Mouse (Mus musculus) liver, embryonic 14.5 days (tissue): ENCODE measurements at regions not wholly inside any gene's neighbourhood (a gene's known extent, or its start where the extent isn't known, plus 50 kb on each side); places are given as distances from the start of the nearest gene placed in this dataset.

Experiments used
- ATAC-seq: fragments of 200-750 bp; cut with Nextera tagmentation; 2 replicates; pipeline ENCODE4 v1.8.0; 2017; ENCODE audit warnings: moderate number of reproducible peaks, mild to moderate bottlenecking, moderate library complexity; ENCODE audit not compliant: insufficient read depth
- DNase-seq, 3 experiments: peaks; one replicate each; pipeline ENCODE4 v3.0.0-alpha.2; 2012 to 2013; ENCODE audit warnings: low read depth in 3 of 3, low spot score in 3 of 3
- H3K27ac ChIP-seq: fragments of 300-500 bp; sonication (generic); 2 replicates; pipeline ENCODE4 v1.5.1; 2014; ENCODE audit warnings: moderate library complexity, mild to moderate bottlenecking, control low read depth, inconsistent platforms
- H3K27me3 ChIP-seq: fragments of 300-500 bp; sonication (generic); 2 replicates; pipeline ENCODE4 v1.6.1; 2014; ENCODE audit warnings: mild to moderate bottlenecking, low read length, moderate library complexity; ENCODE audit not compliant: control insufficient read depth, insufficient read depth
- H3K36me3 ChIP-seq: fragments of 300-500 bp; sonication (generic); replicated peaks from 2 replicates; pipeline ENCODE4 v1.6.1; 2014; ENCODE audit warnings: low read depth; ENCODE audit not compliant: control insufficient read depth, insufficient read depth
- H3K4me1 ChIP-seq, 2 experiments: fragments of 200-500 bp in 1 of 2; fragments of 300-500 bp in 1 of 2; sonication (generic) in 1 of 2; replicated peaks; 2 replicates each; pipeline ENCODE4 v1.6.1; 2012 to 2014; ENCODE audit warnings: antibody characterized with exemption in 1 of 2, inconsistent platforms in 1 of 2, low read length in 1 of 2; ENCODE audit not compliant: control insufficient read depth in 2 of 2, insufficient read depth in 2 of 2
- H3K4me2 ChIP-seq: fragments of 300-500 bp; sonication (generic); 2 replicates; pipeline ENCODE4 v1.6.1; 2014; ENCODE audit warnings: low read depth, mild to moderate bottlenecking, control low read depth, moderate library complexity
- H3K4me3 ChIP-seq, 2 experiments: fragments of 200-500 bp in 1 of 2; fragments of 300-500 bp in 1 of 2; sonication (generic) in 1 of 2; 2 replicates each; pipeline ENCODE4 v1.5.1; 2012 to 2014; ENCODE audit warnings: low read depth in 2 of 2, low read length in 2 of 2, mild to moderate bottlenecking in 2 of 2, control low read depth in 1 of 2, inconsistent platforms in 1 of 2, moderate library complexity in 1 of 2; ENCODE audit not compliant: insufficient read depth in 1 of 2
- H3K9ac ChIP-seq: fragments of 300-500 bp; sonication (generic); replicated peaks from 2 replicates; pipeline ENCODE4 v1.6.1; 2014; ENCODE audit warnings: mild to moderate bottlenecking, control low read depth, moderate library complexity
- H3K9me3 ChIP-seq: fragments of 300-500 bp; sonication (generic); 2 replicates; pipeline ENCODE4 v1.6.1; 2016; ENCODE audit warnings: low read length, mixed read lengths; ENCODE audit not compliant: control insufficient read depth
- CTCF ChIP-seq: IDR thresholded peaks from 2 replicates; pipeline ENCODE4 v1.5.1; 2016; ENCODE audit warnings: antibody characterized with exemption, low read depth, control low read depth
- EP300 ChIP-seq: IDR thresholded peaks from 2 replicates; pipeline ENCODE4 v1.6.1; 2016; ENCODE audit warnings: antibody characterized with exemption, low read depth
- WGBS: fragments of 180-500 bp; shearing (Covaris S2); extraction: QIAGEN DNeasy Blood & Tissue Kit; methylation state at CpG from one replicate; pipeline ENCODE4 v1.1.7; 2014; ENCODE audit not compliant: insufficient replicate concordance; 5-methylcytosine and 5-hydroxymethylcytosine counted together

- no peak overlapping the region for H3K9ac ChIP-seq
- WGBS: 62% methylated on average over 8 of the region's 8 CpGs
- H3K4me1 ChIP-seq: no peaks in the 10 kb centered on the region
- ATAC-seq (no peak), DNase-seq (no peak)
- H3K36me3 ChIP-seq: no peaks in the 10 kb centered on the region
- H3K4me2 ChIP-seq: no peak overlapping the region
- no peak overlapping the region for H3K4me3 ChIP-seq
- TF ChIP-seq EP300: no peak
- no peak for TF ChIP-seq CTCF
- H3K27me3 ChIP-seq: no peaks in the 10 kb centered on the region
- H3K9me3 ChIP-seq: no peaks in the 10 kb centered on the region
- no peak overlapping the region for H3K27ac ChIP-seq
These were observed 176.8 kb downstream of the Gm26897 start for GRCm38 (mm10) chr5:111910514-111910913.

DNA sequence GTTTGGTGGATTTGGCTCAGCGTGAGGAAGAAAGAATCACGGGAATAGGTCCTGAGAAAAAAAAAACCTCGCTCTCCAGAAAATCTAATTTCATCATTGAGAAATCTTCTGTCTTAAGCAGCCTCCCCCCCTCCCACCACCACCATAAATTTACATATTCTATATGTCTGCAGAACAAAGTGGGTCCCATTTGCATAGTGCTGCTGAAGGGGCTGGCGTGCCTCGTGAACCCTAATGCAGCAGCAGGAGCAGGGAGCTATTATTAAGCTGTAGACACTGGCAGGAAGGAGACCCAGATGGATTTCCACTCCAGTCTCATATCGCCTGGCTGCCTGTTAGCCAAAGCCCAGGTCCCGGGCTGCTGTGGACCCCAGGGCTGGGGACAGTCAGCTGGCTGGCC is 179.6 kb downstream of the Gm26897 start:
- WGBS: 49% methylated on average over 7 of the region's 7 CpGs
- Histone ChIP-seq H3K9me3 (no peaks in the 10 kb centered on the region), H3K36me3 (no peaks in the 10 kb centered on the region), H3K9ac (no peak overlapping the region), H3K27ac (no peak overlapping the region), H3K27me3 (no peaks in the 10 kb centered on the region), H3K4me1 (no peaks in the 10 kb centered on the region), H3K4me3 (no peak overlapping the region), H3K4me2 (no peak overlapping the region)
- TF ChIP-seq EP300 (no peak), CTCF (no peak)
- no peak for ATAC-seq
- DNase-seq: no peak

- no peak overlapping the region for H3K27ac ChIP-seq
- no peaks in the 10 kb centered on the region for H3K36me3 ChIP-seq
- WGBS: 50% methylated on average over 3 of the region's 3 CpGs
- no peaks in the 10 kb centered on the region for H3K27me3 ChIP-seq
- H3K9ac ChIP-seq: no peak overlapping the region
- TF ChIP-seq CTCF (no peak), EP300 (no peak)
- H3K9me3 ChIP-seq: no peaks in the 10 kb centered on the region
- no peak overlapping the region for H3K4me2 ChIP-seq
- no peaks in the 10 kb centered on the region for H3K4me1 ChIP-seq
- H3K4me3 ChIP-seq: no peak overlapping the region
- DNase-seq: no peak
- no peak for ATAC-seq
These were observed 180.6 kb downstream of the Gm26897 start for GRCm38 (mm10) chr5:111914296-111914695.

DNA sequence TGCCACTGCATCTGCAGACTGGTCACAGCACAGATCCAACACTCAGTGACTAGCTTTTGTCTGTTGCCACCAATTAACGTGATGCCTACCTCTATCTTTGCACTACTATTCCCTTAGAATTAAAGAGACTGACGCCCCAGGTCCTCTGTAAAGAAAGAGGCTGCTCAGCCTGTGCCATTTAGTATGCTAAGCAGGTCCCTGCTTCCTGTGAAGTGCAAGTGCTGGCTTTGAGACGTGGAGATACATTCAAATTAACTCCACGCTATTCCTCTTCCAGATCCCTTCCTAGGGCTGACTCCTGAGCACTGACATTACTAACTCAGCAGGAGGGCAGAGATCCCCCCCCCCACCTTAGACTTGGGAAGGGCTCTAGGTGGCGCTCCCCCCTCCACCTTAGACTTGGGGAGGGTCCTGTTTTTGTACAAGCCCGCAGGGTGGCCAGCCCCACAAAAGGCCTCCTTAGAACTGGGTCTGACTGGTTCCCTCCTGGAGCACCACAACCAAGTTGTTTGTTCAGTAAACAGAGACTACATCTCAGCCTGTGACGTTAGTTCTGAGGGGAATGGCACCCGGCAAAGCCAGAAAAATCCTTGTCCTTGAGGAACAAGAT is 184.0 kb downstream of the Gm26897 start:
- DNase-seq (no peak), ATAC-seq (no peak)
- 29% methylated on average over 8 of the region's 8 CpGs for WGBS
- no peaks in the 10 kb centered on the region for H3K4me1 ChIP-seq
- H3K27me3 ChIP-seq: no peaks in the 10 kb centered on the region
- H3K9me3 ChIP-seq: no peaks in the 10 kb centered on the region
- no peaks in the 10 kb centered on the region for H3K36me3 ChIP-seq
- H3K27ac ChIP-seq: no peak overlapping the region
- no peak overlapping the region for H3K4me3 ChIP-seq
- no peak overlapping the region for H3K9ac ChIP-seq
- H3K4me2 ChIP-seq: no peak overlapping the region
- no peak for TF ChIP-seq CTCF
- no peak for TF ChIP-seq EP300

DNA sequence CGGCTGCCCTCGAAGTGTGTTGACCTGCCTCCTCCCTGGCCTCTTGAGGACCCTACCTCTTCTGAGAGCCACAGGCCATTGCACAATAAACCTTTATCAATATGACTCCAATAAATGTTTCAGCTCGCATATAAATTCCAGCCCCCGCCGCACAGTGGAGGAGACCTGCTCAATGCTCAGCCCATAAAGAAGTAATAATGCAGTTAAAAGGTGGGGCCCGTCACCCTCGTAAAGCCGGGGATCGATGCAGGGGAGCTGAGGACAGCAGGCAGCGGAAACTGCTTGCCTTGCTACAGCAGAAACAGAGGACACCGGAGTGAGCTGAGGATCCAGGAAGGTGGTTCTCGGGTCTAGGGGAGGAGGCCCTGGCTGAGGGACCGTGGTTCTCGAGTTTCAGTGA is 185.2 kb downstream of the Gm26897 start:
- H3K4me2 ChIP-seq: no peak overlapping the region
- TF ChIP-seq EP300: no peak
- no peak for TF ChIP-seq CTCF
- ATAC-seq (no peak), DNase-seq (no peak)
- WGBS: 67% methylated on average over 14 of the region's 14 CpGs
- no peaks in the 10 kb centered on the region for H3K36me3 ChIP-seq
- H3K4me1 ChIP-seq: no peaks in the 10 kb centered on the region
- H3K9ac ChIP-seq: no peak overlapping the region
- no peak overlapping the region for H3K27ac ChIP-seq
- H3K27me3 ChIP-seq: no peaks in the 10 kb centered on the region
- no peak overlapping the region for H3K4me3 ChIP-seq
- no peaks in the 10 kb centered on the region for H3K9me3 ChIP-seq
